Mouse (Mus musculus): ENCODE measurements around the gene Ak7. TPM values are rescaled to one million over a fixed set of nuclear protein-coding genes. Genes with fewer than 3 reads are reported as not detected.

The Ak7 gene
- polyA plus RNA-seq (2016; fragmentation: Nextera tagmentation; extraction: Ambion mirVana) = 0.45 and 0.78 TPM in 2 replicates

DNA sequence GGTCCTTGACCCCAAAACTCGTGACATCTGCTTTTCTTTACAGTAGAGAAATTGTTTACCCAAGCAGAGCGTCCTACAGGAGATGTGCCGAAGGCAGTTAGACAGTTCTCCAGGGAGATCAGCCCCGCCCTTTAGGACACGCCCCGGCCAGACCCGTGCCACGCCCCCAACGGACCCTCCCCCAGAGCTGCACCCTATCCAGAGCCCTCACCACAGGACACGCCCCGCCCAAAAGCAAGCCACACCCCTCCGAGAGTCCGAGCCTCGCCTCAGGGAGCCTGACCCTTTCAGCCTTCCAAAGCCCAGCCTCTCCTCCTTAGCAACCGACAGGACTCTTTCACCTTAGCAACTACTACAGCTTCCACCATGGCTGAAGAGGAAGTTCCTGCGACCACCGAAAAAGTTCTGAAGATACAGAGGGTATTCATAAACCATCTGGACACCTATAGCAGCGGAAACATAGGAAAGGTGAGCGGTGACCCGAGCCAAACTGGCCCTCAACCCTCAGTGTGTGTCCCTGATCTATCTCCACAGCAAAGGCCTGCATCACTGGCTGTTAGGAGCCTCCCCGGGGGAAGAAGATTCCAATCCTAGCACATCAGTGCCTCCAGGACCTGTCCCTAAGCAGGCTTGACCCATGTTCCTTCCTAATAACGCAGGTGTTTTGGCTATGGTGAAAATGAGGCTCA lies at the start of gene Ak7:
TSS of gene Ak7 (plus strand) at position 178 of the 689 bp plus-strand sequence.
- Histone ChIP-seq H3K4me3 (replicated peaks) (no peak within 1 kb of the TSS), H3K27ac (no peak within 1 kb of the TSS), H3K9ac (no peak within 1 kb of the TSS), H3K36me3 (replicated peaks) (peaks cover 7% of the 10 kb centered on the region; the same call in 1 of the 2 replicates), H3K9me3 (no peaks in the 10 kb centered on the region), H3K4me2 (peak within 1 kb of the TSS; percentile 31), H3K27me3 (no peaks in the 10 kb centered on the region), H3K4me1 (peaks cover 11% of the 10 kb centered on the region)
- peak; percentile 63 for ATAC-seq (ENCODE audit: low FRiP score)
- WGBS = 10% methylated on average over 22 of the region's 22 CpGs

DNA sequence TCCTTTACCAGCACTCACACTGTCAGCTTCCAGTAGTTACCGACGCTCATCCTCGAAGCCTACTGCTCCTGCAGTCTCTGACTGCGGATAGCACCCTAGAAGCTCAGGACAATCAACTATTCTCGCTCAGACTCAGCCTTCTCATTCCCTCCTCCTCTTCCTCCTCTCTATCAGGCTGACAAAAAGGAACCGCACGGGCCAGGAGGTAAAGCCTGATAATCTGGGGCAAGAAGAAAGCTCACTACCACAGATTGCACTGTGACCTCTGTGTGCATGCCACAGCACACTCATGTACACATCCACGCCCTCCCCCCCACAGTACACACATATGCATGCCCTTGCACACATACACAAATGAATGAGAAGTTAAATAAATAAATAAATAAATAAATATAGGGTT lies 29.5 kb upstream of the Ak7 start:
- no peak overlapping the region for H3K27ac ChIP-seq
- no peak for ATAC-seq (ENCODE audit: low FRiP score)
- WGBS = 89% methylated on average over 8 of the region's 8 CpGs
- peaks cover 23% of the 10 kb centered on the region for H3K36me3 ChIP-seq (replicated peaks)
- H3K4me1 ChIP-seq = no peaks in the 10 kb centered on the region
- no peak overlapping the region for H3K4me3 ChIP-seq (replicated peaks)
- H3K4me2 ChIP-seq = no peak overlapping the region
- no peaks in the 10 kb centered on the region for H3K27me3 ChIP-seq
- no peaks in the 10 kb centered on the region for H3K9me3 ChIP-seq
- no peak overlapping the region for H3K9ac ChIP-seq

DNA sequence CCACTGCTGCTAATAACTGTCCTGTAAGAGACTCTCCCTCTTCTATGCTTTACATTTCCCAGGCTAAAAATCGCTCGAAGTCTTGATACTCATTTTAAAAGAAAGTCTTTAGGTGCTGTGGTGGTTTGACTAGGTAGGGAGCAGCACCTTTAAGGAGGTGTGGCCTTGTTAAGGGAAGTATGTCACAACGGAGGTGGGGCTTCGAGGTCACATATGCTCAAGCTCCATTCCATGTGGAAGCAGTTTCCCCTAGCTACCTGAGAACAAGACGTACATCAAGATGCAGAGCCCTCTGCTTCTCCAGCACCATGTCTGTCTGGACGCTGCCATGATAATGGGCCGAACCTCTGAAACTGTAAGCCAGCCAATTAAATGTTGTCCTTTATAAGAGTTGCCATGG lies 27.6 kb upstream of the Ak7 start:
- Histone ChIP-seq H3K4me3 (replicated peaks) (no peak overlapping the region), H3K27ac (no peak overlapping the region), H3K9ac (no peak overlapping the region), H3K4me2 (no peak overlapping the region), H3K9me3 (no peaks in the 10 kb centered on the region), H3K27me3 (no peaks in the 10 kb centered on the region), H3K36me3 (replicated peaks) (peaks cover 18% of the 10 kb centered on the region), H3K4me1 (peaks cover 6% of the 10 kb centered on the region)
- WGBS = 92% methylated on average over 7 of the region's 7 CpGs
- no peak for ATAC-seq (ENCODE audit: low FRiP score)

DNA sequence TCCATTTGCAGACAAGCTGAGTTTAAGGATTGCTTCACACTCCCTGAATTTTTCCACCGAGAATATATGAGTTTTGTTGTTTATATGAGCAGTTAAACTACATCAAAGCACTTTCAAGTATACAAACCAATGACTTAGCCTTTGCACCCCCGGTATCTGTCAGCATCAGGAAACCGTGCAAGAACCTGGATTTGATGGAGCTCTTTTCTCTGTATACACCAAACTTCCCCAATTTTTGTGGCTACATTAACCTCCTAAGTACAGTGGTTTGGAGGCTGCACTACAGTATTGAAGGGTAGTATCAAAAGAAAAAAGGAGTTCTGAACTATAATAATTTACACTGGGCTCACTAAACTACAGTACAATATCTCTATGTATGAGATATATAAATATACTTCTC lies 27.0 kb upstream of the Ak7 start:
- no peak for ATAC-seq (ENCODE audit: low FRiP score)
- 91% methylated on average over 3 of the region's 3 CpGs for WGBS
- H3K27me3 ChIP-seq = no peaks in the 10 kb centered on the region

DNA sequence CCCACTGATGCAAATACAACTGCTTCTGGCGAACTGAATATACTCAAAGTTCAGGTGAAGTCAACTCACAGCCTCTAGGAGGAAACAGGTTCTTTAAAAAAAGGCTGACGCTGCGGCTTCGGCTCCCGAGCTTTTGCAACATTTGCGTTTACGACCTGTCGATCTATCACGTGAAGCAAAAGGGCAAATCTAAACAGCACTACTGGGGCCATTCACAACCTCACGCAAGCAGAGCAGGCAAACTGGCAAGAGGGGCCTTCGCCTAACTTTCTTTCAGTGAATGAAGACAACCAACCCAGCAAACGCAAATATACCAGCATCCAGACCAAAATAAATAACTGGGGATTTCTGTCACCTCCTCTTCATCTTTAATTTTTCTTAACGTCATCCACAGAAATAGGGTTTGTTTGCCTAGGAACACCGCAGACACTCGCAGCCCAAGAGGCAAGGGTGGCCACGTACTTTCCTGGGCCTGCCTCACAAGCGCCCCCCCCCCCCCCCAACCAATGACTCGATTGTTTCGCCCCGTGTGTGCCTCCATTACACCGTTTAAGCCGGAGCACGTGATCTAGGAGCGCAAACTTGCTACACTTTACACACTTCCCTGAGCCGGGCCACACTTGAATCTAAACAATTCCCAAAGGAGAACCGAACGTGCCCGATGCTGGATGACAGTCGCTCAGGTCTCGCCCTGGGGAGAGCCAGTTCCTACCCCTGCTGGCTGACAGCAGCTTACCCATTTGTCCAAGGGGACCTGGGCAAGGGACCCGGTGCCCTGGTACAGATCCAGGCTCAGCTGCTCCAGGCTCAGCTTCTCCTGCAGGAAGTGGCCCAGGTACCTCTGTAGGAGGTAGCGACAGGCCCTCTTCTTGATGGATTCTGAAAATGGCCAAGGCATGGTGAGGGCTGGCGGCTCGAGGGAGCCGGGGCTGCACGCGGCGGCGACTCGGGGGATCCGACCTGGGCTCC lies 21.6 kb upstream of the Ak7 start, which contains the start of gene Gskip:
TSS of gene Gskip (plus strand) at position 897 of the 969 bp plus-strand sequence.
- Histone ChIP-seq H3K36me3 (replicated peaks) (peaks cover under 1% of the 10 kb centered on the region), H3K4me1 (peaks cover 28% of the 10 kb centered on the region), H3K27ac (peak within 1 kb of the TSS; percentile 95), H3K4me3 (replicated peaks) (peak within 1 kb of the TSS; percentile 94), H3K9me3 (no peaks in the 10 kb centered on the region), H3K4me2 (peak within 1 kb of the TSS; percentile 75), H3K9ac (peak within 1 kb of the TSS; percentile 86), H3K27me3 (no peaks in the 10 kb centered on the region)
- WGBS = under 1% methylated on average over 41 of the region's 41 CpGs
- ATAC-seq (ENCODE audit: low FRiP score) = peak; percentile 50

More for the DNA sequence above, 27.0 kb upstream of the Ak7 start:
- Histone ChIP-seq H3K36me3 (replicated peaks) (peaks cover 13% of the 10 kb centered on the region), H3K27ac (no peak overlapping the region), H3K4me2 (no peak overlapping the region), H3K9me3 (no peaks in the 10 kb centered on the region), H3K4me3 (replicated peaks) (no peak overlapping the region), H3K4me1 (peaks cover 11% of the 10 kb centered on the region), H3K9ac (no peak overlapping the region)

DNA sequence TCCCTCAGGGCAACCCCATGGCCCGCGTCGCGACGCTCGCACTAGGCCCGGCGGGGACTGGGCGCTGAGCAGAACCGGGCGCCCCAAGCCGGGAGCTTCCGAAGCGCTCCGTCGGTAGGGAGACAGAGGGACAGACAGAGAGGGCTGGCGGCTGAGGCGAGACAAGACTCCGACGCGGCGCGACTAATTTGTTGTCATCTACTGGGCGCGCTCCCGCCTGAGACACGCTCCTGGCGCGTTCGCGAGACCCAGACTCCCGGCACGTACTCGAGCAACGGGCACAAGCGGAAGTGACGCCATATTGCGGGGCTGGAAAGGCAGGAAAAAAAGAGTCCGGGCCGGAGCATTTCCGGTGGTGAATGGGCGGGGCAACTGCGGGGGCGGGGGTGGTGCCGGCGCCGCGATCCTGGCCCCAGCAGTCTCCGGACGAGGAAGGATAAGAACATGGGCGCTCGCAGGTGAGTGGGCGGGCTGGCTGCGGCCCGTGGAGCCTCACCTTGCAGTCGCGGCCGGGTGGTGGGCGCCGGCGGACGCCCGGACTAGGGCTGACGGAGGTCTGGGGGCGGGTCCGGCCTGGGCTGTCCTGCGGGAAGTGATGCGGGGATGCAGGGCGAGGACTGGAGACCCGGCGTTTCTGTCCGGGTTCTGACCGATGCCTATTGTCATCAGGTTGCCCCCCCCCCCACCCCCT lies 20.6 kb upstream of the Ak7 start, which contains the start of gene Atg2b:
TSS of gene Atg2b (minus strand) at position 211 of the 691 bp plus-strand sequence.
- H3K27me3 ChIP-seq = no peaks in the 10 kb centered on the region
- peak within 1 kb of the TSS; percentile 75 for H3K4me2 ChIP-seq
- WGBS = under 1% methylated on average over 68 of the region's 73 CpGs
- peaks cover 28% of the 10 kb centered on the region for H3K4me1 ChIP-seq
- H3K27ac ChIP-seq = peak within 1 kb of the TSS; percentile 95
- peak within 1 kb of the TSS; percentile 86 for H3K9ac ChIP-seq
- H3K4me3 ChIP-seq (replicated peaks) = peak within 1 kb of the TSS; percentile 94
- peak; percentile 94 for ATAC-seq (ENCODE audit: low FRiP score)
- H3K9me3 ChIP-seq = no peaks in the 10 kb centered on the region
- peaks cover 10% of the 10 kb centered on the region for H3K36me3 ChIP-seq (replicated peaks)

DNA sequence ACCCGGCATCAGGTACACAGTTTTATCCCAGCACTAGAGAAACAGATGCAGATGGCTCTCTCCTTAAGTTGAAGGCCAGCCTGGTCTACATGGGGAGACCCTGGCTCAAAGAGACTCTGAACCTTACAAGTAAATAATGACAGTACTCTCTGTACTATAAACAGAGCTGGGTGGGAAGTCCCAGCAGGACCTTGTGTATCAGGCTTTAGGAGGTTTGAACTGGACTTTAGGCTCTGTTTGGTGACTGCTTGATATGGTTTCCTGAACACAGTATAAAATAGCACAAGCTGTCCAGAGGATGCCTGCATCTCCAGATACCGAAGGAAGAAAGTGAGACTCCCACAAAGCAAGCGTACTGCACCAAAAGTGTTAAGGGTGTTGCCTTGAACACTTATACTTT lies 19.0 kb upstream of the Ak7 start:
- H3K9ac ChIP-seq = no peak overlapping the region
- H3K36me3 ChIP-seq (replicated peaks) = peaks cover 20% of the 10 kb centered on the region

DNA sequence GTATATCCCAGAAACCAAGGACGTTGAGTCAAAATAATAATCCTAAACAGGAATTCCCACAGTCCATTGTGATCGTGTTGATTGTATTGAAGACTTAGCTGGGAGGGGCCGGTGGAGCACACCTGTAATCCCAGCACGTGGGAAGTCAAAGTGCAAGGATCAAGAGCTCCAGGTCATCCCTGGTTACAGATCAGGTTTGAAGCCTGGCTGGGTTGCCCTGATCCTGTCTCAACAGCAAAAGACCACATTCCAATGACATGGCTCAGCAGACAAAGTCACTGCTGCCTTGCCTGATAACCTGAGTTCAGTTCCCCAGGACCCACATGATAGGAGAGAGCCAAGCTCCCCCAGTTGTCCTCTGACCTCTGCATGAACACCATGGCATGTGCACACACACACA lies 18.4 kb upstream of the Ak7 start:
- Histone ChIP-seq H3K27me3 (no peaks in the 10 kb centered on the region), H3K36me3 (replicated peaks) (peaks cover 20% of the 10 kb centered on the region), H3K4me2 (no peak overlapping the region), H3K27ac (no peak overlapping the region), H3K9me3 (no peaks in the 10 kb centered on the region), H3K4me3 (replicated peaks) (no peak overlapping the region), H3K9ac (no peak overlapping the region), H3K4me1 (peaks cover 28% of the 10 kb centered on the region)
- WGBS = 89% methylated on average over 4 of the region's 4 CpGs
- ATAC-seq (ENCODE audit: low FRiP score) = no peak

More for the DNA sequence above, 19.0 kb upstream of the Ak7 start:
- WGBS = 96% methylated on average over 3 of the region's 3 CpGs
- H3K9me3 ChIP-seq = no peaks in the 10 kb centered on the region
- H3K4me2 ChIP-seq = peak overlapping the region; percentile 75
- no peaks in the 10 kb centered on the region for H3K27me3 ChIP-seq
- ATAC-seq (ENCODE audit: low FRiP score) = no peak
- H3K27ac ChIP-seq = no peak overlapping the region
- H3K4me3 ChIP-seq (replicated peaks) = peak overlapping the region; percentile 94; the same call in 1 of the 2 replicates
- peaks cover 28% of the 10 kb centered on the region for H3K4me1 ChIP-seq

DNA sequence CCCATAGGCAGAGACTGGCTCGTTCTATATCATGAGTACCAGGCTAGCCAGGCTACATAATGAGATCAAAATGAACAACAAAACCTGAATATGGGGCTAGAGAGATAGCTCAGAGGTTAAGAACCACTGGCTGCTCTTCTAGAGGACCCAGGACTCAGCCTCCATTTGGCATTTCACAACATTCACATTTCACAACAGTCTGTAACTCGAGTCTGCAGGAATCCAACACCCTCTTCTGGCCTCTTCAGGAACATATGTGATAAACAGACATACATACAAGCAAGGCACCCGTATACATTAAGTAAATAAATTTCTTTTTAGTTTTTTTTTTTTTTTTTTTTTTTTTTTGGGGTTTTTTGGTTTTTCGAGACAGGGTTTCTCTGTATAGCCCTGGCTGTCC lies 17.2 kb upstream of the Ak7 start:
- Histone ChIP-seq H3K27me3 (no peaks in the 10 kb centered on the region), H3K4me1 (peaks cover 19% of the 10 kb centered on the region), H3K27ac (no peak overlapping the region), H3K4me2 (no peak overlapping the region), H3K4me3 (replicated peaks) (no peak overlapping the region), H3K9me3 (no peaks in the 10 kb centered on the region), H3K36me3 (replicated peaks) (peaks cover 29% of the 10 kb centered on the region), H3K9ac (no peak overlapping the region)
- WGBS = 96% methylated on average over 4 of the region's 4 CpGs
- ATAC-seq (ENCODE audit: low FRiP score) = no peak

DNA sequence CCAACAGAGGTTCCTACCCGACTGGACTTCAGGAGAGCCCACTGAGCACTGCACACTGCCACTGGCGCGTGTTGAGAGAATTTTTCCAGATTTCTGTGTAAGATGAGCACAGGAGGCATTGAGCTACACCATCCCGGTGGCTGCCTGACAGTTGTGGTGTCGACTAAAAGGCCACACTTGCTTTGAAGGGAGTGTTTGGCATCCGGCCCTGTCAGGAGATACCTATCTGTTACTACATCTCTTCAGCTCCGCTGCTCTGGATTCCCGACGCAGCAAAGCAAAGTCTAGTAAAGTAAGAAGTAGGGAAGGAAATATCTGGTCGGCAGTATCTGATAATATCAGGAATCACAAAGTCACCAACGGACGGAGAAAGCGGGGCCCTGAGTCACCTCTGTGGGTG lies 16.3 kb upstream of the Ak7 start:
- Histone ChIP-seq H3K4me2 (no peak overlapping the region), H3K9ac (no peak overlapping the region), H3K27ac (no peak overlapping the region), H3K4me3 (replicated peaks) (no peak overlapping the region), H3K4me1 (peaks cover 14% of the 10 kb centered on the region), H3K27me3 (no peaks in the 10 kb centered on the region), H3K36me3 (replicated peaks) (peaks cover 36% of the 10 kb centered on the region), H3K9me3 (no peaks in the 10 kb centered on the region)
- 94% methylated on average over 13 of the region's 13 CpGs for WGBS
- no peak for ATAC-seq (ENCODE audit: low FRiP score)

DNA sequence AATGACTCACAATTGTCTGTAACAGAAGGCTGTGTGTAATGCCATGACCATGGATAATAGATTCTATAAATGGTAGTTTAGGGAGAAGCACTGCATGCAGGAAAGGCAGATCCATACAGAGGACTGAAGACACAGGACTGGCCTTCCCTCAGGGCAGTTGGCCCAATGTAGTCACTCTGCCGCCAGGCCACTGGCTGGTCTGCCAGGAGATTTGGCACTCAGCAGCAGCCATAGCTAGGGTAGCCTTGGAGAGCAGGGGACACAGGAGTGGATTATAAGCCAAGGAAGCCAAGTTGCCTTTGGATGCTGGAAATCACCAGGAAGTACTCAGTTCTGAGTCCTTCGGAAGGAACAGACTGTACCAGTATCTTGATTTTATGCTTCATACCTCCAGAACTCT lies 11.8 kb upstream of the Ak7 start:
- H3K36me3 ChIP-seq (replicated peaks) = peaks cover 37% of the 10 kb centered on the region

DNA sequence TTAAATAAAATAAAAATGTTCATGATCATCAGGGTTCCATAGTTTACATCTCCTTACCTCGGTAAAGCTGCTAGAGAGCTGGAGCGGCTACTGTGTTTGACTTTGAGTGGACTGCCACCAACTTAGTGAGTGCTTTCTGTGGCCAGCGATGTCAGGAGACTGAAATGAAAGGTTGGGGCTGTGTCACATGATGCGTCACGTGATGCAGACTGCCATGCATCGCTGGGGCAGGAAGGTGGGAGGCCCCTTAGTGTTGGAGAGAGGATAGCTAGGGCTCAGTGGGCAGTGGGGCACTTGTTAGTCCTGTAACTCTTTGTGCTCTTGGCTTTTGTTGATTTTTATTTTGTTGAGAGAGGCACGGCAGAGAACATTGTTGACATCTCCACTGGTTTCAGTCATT lies 9.9 kb upstream of the Ak7 start:
- peaks cover 35% of the 10 kb centered on the region for H3K36me3 ChIP-seq (replicated peaks)
- no peaks in the 10 kb centered on the region for H3K27me3 ChIP-seq
- no peak overlapping the region for H3K9ac ChIP-seq
- ATAC-seq (ENCODE audit: low FRiP score) = no peak
- no peaks in the 10 kb centered on the region for H3K9me3 ChIP-seq
- no peak overlapping the region for H3K4me2 ChIP-seq
- WGBS = 87% methylated on average over 7 of the region's 7 CpGs
- no peak overlapping the region for H3K27ac ChIP-seq
- no peaks in the 10 kb centered on the region for H3K4me1 ChIP-seq
- no peak overlapping the region for H3K4me3 ChIP-seq (replicated peaks)

More for the DNA sequence above, 11.8 kb upstream of the Ak7 start:
- Histone ChIP-seq H3K4me1 (no peaks in the 10 kb centered on the region), H3K27me3 (no peaks in the 10 kb centered on the region), H3K9ac (no peak overlapping the region), H3K27ac (no peak overlapping the region), H3K4me2 (no peak overlapping the region), H3K9me3 (no peaks in the 10 kb centered on the region), H3K4me3 (replicated peaks) (no peak overlapping the region)
- no peak for ATAC-seq (ENCODE audit: low FRiP score)
- 96% methylated on average over 2 of the region's 2 CpGs for WGBS
